Mouse (Mus musculus) ovary, adult 18-20 months (tissue): ENCODE measurements around the gene Lrp6.
A peak's percentile ranks its signal among the peaks of the same experiment; 100 is the strongest.

Experiments
- DNase-seq: peaks from one replicate; pipeline ENCODE4 v3.0.0; 2022; ENCODE audit warnings: low spot score, mixed read lengths

The Lrp6 gene

GRCm38 (mm10) chr6:134566818-134567485, at the start of gene Lrp6:
Lrp6 (minus strand) TSS chr6:134566965.
- DNase-seq = peak; percentile 70

DNA sequence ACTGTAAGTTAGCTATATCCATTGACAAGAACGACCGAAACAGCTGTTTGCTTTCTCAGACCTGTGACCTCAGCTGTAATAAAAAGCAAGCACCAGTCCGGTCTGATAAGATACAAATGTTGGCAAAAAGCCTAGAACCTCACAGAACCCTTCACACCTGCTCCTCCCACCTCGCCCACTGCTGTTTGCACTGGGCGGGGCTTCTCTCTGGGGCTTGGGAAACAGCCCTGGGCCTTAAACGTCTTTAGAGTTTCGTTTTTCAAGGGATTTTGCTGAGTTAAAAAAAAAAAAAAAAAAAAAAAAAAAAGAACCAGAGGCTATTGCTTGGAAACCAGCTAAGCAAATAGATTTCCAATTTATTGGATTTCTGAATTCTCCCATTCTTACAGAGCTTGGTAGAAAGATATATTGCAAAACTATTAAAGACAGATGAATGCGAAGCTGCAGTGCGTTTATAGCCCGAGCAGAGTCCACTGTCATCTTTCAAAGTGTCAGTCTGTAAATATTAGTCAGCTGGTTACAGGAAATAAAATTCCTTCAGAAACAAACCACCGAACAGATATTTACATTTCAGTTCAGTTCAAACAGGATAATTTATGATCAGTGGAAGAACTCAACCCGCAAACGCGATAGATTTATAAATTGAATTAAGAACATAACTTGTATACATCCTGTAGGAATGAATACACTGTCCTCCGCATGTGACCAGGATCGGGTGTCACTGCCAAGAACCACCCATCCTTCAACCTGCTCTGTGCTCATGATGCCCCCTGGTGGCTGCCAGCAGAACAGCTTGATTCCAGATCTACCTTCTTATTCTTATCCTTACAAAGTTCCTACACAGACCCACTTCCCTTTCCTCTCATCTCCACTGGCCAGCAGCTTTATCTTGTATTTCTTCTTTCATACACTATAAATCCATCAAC, 48.2 kb upstream of the Lrp6 start:
- peak; percentile 67 for DNase-seq

DNA sequence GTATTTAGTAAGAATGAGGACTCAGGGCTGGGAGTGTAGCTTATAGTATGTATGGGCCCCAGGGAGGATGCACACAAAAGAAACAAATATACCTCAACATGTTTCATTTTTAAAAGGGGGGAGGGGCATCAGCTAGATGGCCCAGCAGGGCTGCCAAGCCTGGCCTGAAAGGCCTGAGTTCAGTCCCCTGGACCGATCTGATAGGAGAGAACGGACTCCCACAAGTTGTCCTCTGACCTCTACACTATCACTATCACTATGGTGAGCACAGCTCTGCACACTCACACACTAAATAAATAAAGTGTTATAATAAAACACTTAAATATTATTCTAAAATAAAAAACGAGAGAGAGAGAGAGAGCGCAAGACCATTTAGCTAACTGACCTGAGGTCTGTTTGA, 47.6 kb upstream of the Lrp6 start:
- DNase-seq = no peak

DNA sequence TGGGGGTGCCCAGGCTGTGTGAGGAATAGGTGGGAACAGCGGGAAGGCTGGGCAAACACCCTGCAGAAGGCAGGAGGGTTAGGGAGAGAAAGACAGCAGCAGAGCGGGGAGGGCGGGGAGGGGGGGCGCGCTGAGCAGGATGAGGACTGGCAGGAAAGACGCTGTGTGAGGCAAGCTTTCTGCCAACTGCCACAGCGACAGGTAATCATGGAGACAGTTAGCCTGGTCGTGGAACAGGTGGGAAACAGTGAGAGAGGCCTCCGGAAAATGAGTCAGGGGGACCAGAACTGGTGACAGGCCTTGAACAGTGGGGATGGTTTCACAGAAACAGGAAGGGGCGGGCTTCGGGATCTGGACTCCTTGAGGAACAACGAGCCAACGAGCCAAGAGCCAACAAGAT, 45.1 kb upstream of the Lrp6 start:
- no peak for DNase-seq

GRCm38 (mm10) chr6:134610380-134610779, 43.6 kb upstream of the Lrp6 start:
- DNase-seq = no peak

GRCm38 (mm10) chr6:134606949-134607746, 40.4 kb upstream of the Lrp6 start:
- no peak for DNase-seq

DNA sequence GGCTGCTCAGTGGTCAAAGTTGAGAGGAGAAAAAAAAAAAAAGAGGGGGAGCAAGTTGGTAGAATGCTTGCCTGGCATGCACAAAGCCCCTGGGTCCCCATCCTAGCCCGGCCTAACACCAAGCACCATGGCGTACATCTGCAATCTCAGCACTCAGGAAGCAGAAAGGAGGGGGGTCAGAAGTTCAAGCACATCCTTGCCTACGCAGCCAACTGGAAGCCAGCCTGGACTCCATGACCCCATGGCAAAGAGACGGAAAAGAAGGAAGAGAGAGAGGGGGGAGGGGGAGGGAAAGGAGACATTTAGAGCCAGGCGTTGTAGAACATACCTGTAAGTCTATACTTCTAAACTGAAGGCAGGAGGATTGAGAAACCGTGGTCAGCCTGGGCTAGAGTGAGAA, 39.8 kb upstream of the Lrp6 start:
- no peak for DNase-seq

DNA sequence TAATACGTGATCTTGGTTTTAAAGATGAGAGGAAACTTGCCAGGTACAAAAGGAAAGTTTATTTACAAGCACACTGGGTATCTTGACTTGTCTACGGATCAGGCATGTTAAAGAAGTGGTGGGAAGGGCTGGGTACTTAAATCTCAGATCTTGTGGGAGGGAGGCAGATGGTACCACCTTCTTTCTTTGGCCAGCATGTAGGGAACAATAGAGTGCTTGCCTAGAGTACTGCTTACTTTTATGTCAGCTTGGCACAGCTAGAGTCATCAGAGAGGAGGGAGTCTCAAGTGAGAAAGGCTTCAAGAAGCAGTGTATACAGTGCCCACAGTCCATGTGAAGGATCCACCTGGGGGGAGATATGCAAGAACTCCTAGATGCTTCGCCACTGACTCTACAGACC, 38.4 kb upstream of the Lrp6 start:
- no peak for DNase-seq

DNA sequence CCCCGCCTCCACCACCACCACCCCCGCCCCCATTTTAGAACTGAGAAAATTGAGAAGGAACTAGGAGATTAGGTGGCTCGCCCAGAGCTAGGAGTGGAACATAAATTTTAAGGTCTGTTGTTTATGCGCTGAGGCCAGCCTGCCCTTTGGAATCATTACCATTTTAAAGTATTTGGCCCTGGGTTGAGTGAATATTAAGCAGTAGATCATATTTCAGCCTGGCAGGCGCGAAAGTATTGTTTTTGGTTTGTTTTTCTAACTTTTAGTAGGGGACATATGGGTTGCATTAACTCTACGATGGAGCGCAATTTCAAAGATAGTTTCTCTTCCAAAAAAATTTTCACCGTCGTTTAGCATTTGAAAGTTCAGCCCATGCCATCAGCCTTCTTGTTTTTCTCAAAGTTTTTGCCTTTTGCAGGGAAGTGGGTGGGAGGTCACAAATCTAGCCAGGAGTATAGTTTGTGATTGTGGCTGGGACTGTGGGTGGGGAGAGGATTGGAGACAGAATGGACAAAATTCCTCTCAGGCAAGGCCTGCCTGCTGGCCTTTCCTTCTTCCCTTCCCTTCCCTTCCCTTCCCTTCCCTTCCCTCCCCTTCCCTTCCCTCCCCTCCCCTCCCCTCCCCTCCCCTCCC, 35.7 kb upstream of the Lrp6 start:
- DNase-seq = no peak

DNA sequence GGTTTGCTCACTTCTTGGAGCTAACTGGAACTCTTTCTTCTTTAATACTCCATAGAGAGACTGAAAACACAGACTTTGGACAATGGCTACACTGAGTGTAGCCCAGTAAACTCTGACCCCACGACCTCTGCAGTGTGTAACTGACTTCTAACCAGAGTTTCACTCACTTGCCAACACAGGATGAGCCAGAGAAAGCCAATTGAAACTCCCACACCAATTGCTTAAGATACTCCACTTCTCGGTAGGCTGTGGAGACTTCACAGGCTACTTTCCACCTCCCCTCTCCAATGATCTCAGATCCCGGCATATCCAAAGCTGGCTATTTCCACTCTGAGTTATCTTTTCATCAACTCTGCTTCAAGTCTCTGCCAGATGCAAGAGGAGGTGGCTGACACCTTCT, 35.0 kb upstream of the Lrp6 start:
- DNase-seq = no peak

- no peak for DNase-seq
Measured at GRCm38 (mm10) chr6:134601130-134601529, 34.4 kb upstream of the Lrp6 start.

DNA sequence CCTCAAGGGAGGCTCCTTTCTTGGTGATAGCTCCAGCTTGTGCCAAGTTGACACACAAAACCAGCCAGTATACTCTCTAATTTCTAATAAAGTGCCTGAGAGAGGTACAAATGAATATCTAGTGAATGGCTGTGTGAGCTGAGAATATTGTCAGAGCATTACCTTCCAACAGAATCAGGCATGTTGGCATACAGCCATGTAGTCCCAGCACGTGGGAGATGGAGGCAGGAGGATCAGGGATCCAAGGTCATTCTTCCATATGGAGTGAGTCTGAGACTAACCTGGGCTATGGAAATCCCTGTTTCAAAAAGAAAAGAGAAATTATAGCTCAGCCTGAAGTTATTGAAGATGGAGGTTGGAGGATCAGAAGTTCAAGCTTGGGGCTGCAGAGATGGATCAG, 32.5 kb upstream of the Lrp6 start:
- no peak for DNase-seq

GRCm38 (mm10) chr6:134597651-134598229, 31.0 kb upstream of the Lrp6 start:
- no peak for DNase-seq

- DNase-seq = no peak
Measured at GRCm38 (mm10) chr6:134594569-134595442, 28.0 kb upstream of the Lrp6 start.

DNA sequence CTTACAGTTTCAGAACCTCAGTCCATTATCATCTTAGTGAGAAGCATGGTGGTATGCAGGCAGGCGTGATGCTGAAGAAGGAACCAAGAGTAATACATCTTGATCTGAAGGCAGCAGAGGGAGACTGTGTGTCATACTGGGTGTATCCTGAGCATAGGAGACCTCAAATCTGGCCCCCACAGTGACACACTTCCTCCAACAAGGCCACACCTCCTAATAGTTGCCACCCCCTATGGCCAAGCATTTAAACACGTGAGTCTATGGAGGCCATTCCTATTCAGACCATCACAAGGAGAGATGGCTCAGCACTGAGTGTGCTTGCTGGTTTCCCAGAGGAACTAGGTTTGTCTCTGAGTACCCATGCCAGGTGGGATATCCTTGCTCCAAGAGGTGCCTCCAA, 24.8 kb upstream of the Lrp6 start:
- DNase-seq = no peak

- DNase-seq = no peak
Measured at GRCm38 (mm10) chr6:134586241-134586640, 19.5 kb upstream of the Lrp6 start.

- no peak for DNase-seq
Measured at GRCm38 (mm10) chr6:134584616-134585015, 17.9 kb upstream of the Lrp6 start.

- DNase-seq = no peak
Measured at GRCm38 (mm10) chr6:134582110-134582509, 15.3 kb upstream of the Lrp6 start.

DNA sequence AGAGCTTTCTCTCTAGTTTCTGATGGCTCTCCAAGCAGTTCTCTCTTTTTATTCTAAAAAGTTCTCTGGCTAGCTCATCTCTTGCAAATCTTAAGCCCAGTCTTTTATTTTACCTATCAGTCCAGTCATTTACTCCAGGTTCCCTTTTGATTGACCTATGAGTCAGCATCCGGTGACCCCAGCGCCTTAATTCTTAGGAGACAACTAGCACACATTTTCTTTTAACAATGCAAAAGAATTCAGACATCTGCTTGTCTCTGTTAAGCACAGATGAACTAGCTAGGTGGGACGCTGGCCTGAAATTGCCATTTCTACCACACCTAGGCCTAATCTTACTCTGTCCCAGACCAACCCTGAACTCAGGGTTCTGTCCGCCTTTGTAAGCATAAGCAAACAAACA, 12.7 kb upstream of the Lrp6 start:
- no peak for DNase-seq

- DNase-seq = no peak
Measured at GRCm38 (mm10) chr6:134578039-134578438, 11.3 kb upstream of the Lrp6 start.

DNA sequence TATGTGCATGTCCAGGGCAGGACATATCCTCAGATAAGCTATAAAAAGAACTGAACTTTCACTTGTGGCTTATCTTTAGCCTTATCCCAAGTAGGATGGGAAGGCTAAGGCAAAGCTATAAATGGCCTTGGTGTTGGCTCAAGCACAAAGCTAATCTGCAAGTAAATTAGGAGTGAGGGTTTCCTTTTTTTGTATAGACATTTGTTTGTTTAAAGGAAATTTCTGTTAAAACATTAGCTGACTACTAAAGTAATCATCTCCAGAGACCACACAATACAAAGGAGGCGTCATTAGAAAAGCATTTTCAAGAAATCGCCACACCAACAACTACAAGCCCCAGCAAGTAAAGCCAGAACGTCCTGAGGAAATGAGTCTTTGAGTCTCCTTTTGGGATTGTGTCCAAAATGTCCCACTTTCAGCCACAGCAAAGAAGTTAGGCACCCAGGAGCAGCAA, 8.6 kb upstream of the Lrp6 start:
- DNase-seq = no peak
